ENCODE assay signal across 9 mouse cellular contexts in the genomic region with DNA sequence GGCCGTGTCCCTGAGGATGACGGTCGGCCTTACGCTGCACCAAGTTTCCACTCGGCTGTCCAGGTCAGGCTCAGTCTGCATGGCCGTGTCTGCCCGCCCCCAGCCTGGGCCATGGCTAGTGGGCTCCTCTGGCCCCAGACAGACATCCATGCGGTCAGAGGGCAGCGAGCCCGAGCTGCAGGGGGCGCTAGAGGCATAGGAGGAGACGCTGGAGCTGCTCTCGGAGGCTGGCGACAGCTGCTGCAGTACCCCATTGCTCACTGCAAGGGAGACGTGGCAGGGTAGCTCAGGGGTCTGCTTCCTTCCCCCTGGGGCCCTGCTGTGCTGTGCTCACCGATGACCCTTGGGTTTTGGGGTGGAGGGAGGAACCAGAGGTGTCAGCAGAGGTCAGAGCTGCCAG. TPM values are rescaled to one million over a fixed set of nuclear protein-coding genes. Genes with fewer than 3 reads are reported as not detected.
DNase-seq lines count a peak whose midpoint lies in the region; ATAC-seq and TF ChIP-seq lines count a peak whose summit lies in the region.
"Had no signal": no experiment of that assay in that cellular context is flagged by ENCODE, and none has a peak within 500 bp of the region (broad histone marks: within the 10 kb centered on the region; RNA-seq: fewer than 3 reads in every experiment).

No protein-coding gene starts in this region.

- H3K27me3 ChIP-seq in G1E (ENCODE audit: insufficient read depth, low read length) = peaks cover 51% of the 10 kb centered on the region
- H3K27me3 ChIP-seq in kidney, embryonic 14.5 days (ENCODE audit: control insufficient read depth, insufficient read depth, low read length) = peaks cover 14% of the 10 kb centered on the region
- peaks cover 58% of the 10 kb centered on the region for H3K27me3 ChIP-seq in megakaryocyte, embryonic 14.5 days (replicated peaks)

- peaks cover 21% of the 10 kb centered on the region for H3K4me1 ChIP-seq in G1E (ENCODE audit: insufficient read depth, low read depth, low read length)
- H3K4me1 ChIP-seq in kidney, embryonic 14.5 days (ENCODE audit: control insufficient read depth, insufficient read depth, low read length) = no peaks in the 10 kb centered on the region
- H3K4me1 ChIP-seq in megakaryocyte, embryonic 14.5 days = peaks cover 28% of the 10 kb centered on the region

- ATAC-seq in G1E (ENCODE audit: extremely low read depth, insufficient number of reproducible peaks, low FRiP score, poor library complexity, severe bottlenecking) = no peak
- ATAC-seq in kidney, embryonic 14.5 days (ENCODE audit: low FRiP score, low TSS enrichment) = peak; percentile 29; the same call in 1 of the 2 replicates
- ATAC-seq in inflammation-experienced regulatory T-cells, adult 6 months = no peak

- DNase-seq in layer of hippocampus, adult 2 months (ENCODE audit: low spot score in 2 of 2) = no peak
- DNase-seq in layer of hippocampus, adult 9-11 months = no peak
- DNase-seq in G1E (ENCODE audit: low spot score) = no peak
- peak; percentile 76 for DNase-seq in cerebellum, postnatal 10 days
- DNase-seq in right cerebral cortex, adult 2 months (ENCODE audit: low spot score in 2 of 2) = no peak

- TF ChIP-seq CTCF in layer of hippocampus, adult 2 months (conservative IDR thresholded peaks at IDR 0.05) = peak; percentile 72
- peak; percentile 35 for TF ChIP-seq CTCF in G1E (IDR thresholded peaks at IDR 0.05; ENCODE audit: low read depth, low read length)

- no peak overlapping the region for H3K4me2 ChIP-seq in kidney, embryonic 14.5 days (replicated peaks; ENCODE audit: low read depth, low read length)
- H3K4me2 ChIP-seq: embryonic facial prominence, embryonic 15.5 days had no signal

- no peak overlapping the region for H3K4me3 ChIP-seq in layer of hippocampus, adult 2 months
- no peak overlapping the region for H3K4me3 ChIP-seq in G1E (ENCODE audit: low read depth, low read length)
- H3K4me3 ChIP-seq in kidney, embryonic 14.5 days (ENCODE audit: low read length) = no peak overlapping the region
- peak overlapping the region; percentile 74 for H3K4me3 ChIP-seq in megakaryocyte, embryonic 14.5 days (replicated peaks)
- H3K4me3 ChIP-seq: embryonic facial prominence, embryonic 15.5 days had no signal

- no peak overlapping the region for H3K9ac ChIP-seq in kidney, embryonic 14.5 days (ENCODE audit: low read depth, low read length)
- H3K9ac ChIP-seq: embryonic facial prominence, embryonic 15.5 days had no signal

- H3K36me3 ChIP-seq in G1E (replicated peaks) = no peaks in the 10 kb centered on the region
- H3K36me3 ChIP-seq in kidney, embryonic 14.5 days (ENCODE audit: control insufficient read depth, insufficient read depth, low read length) = no peaks in the 10 kb centered on the region
- no peaks in the 10 kb centered on the region for H3K36me3 ChIP-seq in megakaryocyte, embryonic 14.5 days (replicated peaks; ENCODE audit: low read length)
- H3K36me3 ChIP-seq: embryonic facial prominence, embryonic 15.5 days had no signal

- H3K27ac ChIP-seq in layer of hippocampus, adult 2 months = no peak overlapping the region
- H3K27ac ChIP-seq in kidney, embryonic 14.5 days (ENCODE audit: low read depth, low read length) = no peak overlapping the region
- H3K27ac ChIP-seq: embryonic facial prominence, embryonic 15.5 days had no signal

- 24% methylated on average over 16 of the region's 16 CpGs for WGBS in kidney, embryonic 14.5 days

- H3K9me3 ChIP-seq in G1E (replicated peaks) = no peaks in the 10 kb centered on the region
- no peaks in the 10 kb centered on the region for H3K9me3 ChIP-seq in kidney, embryonic 14.5 days (ENCODE audit: control insufficient read depth, low read length)
- H3K9me3 ChIP-seq in megakaryocyte, embryonic 14.5 days = no peaks in the 10 kb centered on the region
- H3K9me3 ChIP-seq: embryonic facial prominence, embryonic 15.5 days had no signal

RNA-seq across cellular contexts. Expression of a gene that starts 8.7 kb away (rescaled TPM):
- 1 to 10 TPM; 2.1 to 3.3 TPM for total RNA-seq in layer of hippocampus, adult 2 months (2021)
- not detected in 2 replicates for total RNA-seq in G1E (2014; fragmentation: Nextera tagmentation)
- 0.05 TPM in 1 of 2 replicates, not detected in the other for total RNA-seq in G1E (2017)
- 0.02 and 0.04 TPM in 2 replicates for polyA plus RNA-seq in G1E (2012)
- polyA plus RNA-seq in kidney, embryonic 14.5 days (2014; fragmentation: Nextera tagmentation; extraction: Ambion mirVana) = 1.3 and 1.4 TPM in 2 replicates
- polyA plus RNA-seq in megakaryocyte, embryonic 14.5 days (2012; ENCODE audit: insufficient read depth, low replicate concordance) = 0.02 TPM in 1 of 2 replicates, not detected in the other
- polyA plus RNA-seq in inflammation-experienced regulatory T-cells, adult 6 months (2017; shearing (Covaris generic)) = not detected

RNA-seq across cellular contexts. Expression of a gene that starts 10.4 kb away (rescaled TPM):
- total RNA-seq in layer of hippocampus, adult 2 months (2021) = 10 to 100 TPM; 87.3 to 99.8 TPM
- total RNA-seq in G1E (2014; fragmentation: Nextera tagmentation) (26.1 and 34.6 TPM in 2 replicates), G1E (2017) (7.4 TPM in 2 replicates)
- polyA plus RNA-seq in G1E (2012) = 4.4 and 6.7 TPM in 2 replicates
- 11.0 and 18.3 TPM in 2 replicates for polyA plus RNA-seq in kidney, embryonic 14.5 days (2014; fragmentation: Nextera tagmentation; extraction: Ambion mirVana)
- polyA plus RNA-seq in megakaryocyte, embryonic 14.5 days (2012; ENCODE audit: insufficient read depth, low replicate concordance) = 4.4 TPM in 2 replicates
- 10 to 100 TPM; 61.5 to 97.7 (median 97.5) TPM for polyA plus RNA-seq in inflammation-experienced regulatory T-cells, adult 6 months (2017; shearing (Covaris generic))

RNA-seq across cellular contexts. Expression of a gene that starts 22.7 kb away (rescaled TPM):
- 10 to 100 TPM; 28.5 to 30.1 TPM for total RNA-seq in layer of hippocampus, adult 2 months (2021)
- total RNA-seq in G1E (2014; fragmentation: Nextera tagmentation) (25.6 and 32.7 TPM in 2 replicates), G1E (2017) (21.7 and 28.5 TPM in 2 replicates)
- 122 and 157 TPM in 2 replicates for polyA plus RNA-seq in G1E (2012)
- 59.1 and 68.2 TPM in 2 replicates for polyA plus RNA-seq in kidney, embryonic 14.5 days (2014; fragmentation: Nextera tagmentation; extraction: Ambion mirVana)
- 59.9 and 91.6 TPM in 2 replicates for polyA plus RNA-seq in megakaryocyte, embryonic 14.5 days (2012; ENCODE audit: insufficient read depth, low replicate concordance)
- 1 to 10 TPM in 1 of 3 experiments, under 1 TPM in 1, not detected in 1; 0.99 to 1.1 TPM for polyA plus RNA-seq in inflammation-experienced regulatory T-cells, adult 6 months (2017; shearing (Covaris generic))

RNA-seq across cellular contexts. Expression of a gene that starts 30.6 kb away (rescaled TPM):
- 10 to 100 TPM; 38.6 to 41.1 TPM for total RNA-seq in layer of hippocampus, adult 2 months (2021)
- 35.6 and 41.8 TPM in 2 replicates for total RNA-seq in G1E (2014; fragmentation: Nextera tagmentation)
- total RNA-seq in G1E (2017) = 39.7 and 42.2 TPM in 2 replicates
- polyA plus RNA-seq in G1E (2012) = 91.6 and 94.7 TPM in 2 replicates
- 69.9 and 83.2 TPM in 2 replicates for polyA plus RNA-seq in kidney, embryonic 14.5 days (2014; fragmentation: Nextera tagmentation; extraction: Ambion mirVana)
- 76.4 and 192 TPM in 2 replicates for polyA plus RNA-seq in megakaryocyte, embryonic 14.5 days (2012; ENCODE audit: insufficient read depth, low replicate concordance)
- 10 to 100 TPM; 51.6 to 65.3 (median 55.9) TPM for polyA plus RNA-seq in inflammation-experienced regulatory T-cells, adult 6 months (2017; shearing (Covaris generic))

RNA-seq across cellular contexts. Expression of a gene that starts 31.4 kb away (rescaled TPM):
- 10 to 100 TPM; 14.7 to 15.3 TPM for total RNA-seq in layer of hippocampus, adult 2 months (2021)
- 19.3 and 22.4 TPM in 2 replicates for total RNA-seq in G1E (2014; fragmentation: Nextera tagmentation)
- 20.4 and 22.0 TPM in 2 replicates for total RNA-seq in G1E (2017)
- 14.1 and 14.7 TPM in 2 replicates for polyA plus RNA-seq in G1E (2012)
- 19.6 and 19.9 TPM in 2 replicates for polyA plus RNA-seq in kidney, embryonic 14.5 days (2014; fragmentation: Nextera tagmentation; extraction: Ambion mirVana)
- polyA plus RNA-seq in megakaryocyte, embryonic 14.5 days (2012; ENCODE audit: insufficient read depth, low replicate concordance) = 2.0 and 7.3 TPM in 2 replicates
- 10 to 100 TPM in 1 of 3 experiments, 1 to 10 TPM in 2; 4.7 to 10.7 (median 9.8) TPM for polyA plus RNA-seq in inflammation-experienced regulatory T-cells, adult 6 months (2017; shearing (Covaris generic))

Comparison
In these comparisons a context has a peak if more than half of its experiments do, and no peak if none do; other contexts are left out.
1. DNase-seq: peak in cerebellum, postnatal 10 days (2 of 2); none in layer of hippocampus, adult 2 months (0 of 2), layer of hippocampus, adult 9-11 months (single experiment), G1E (single experiment) and right cerebral cortex, adult 2 months (0 of 2).
2. RNA of a gene that starts 22.7 kb away (polyA plus RNA-seq): 122 to 157 TPM in G1E, 59.1 to 68.2 TPM in kidney, embryonic 14.5 days and 59.9 to 91.6 TPM in megakaryocyte, embryonic 14.5 days; 0.99 to 1.1 TPM in inflammation-experienced regulatory T-cells, adult 6 months; every median in the first group is over 10 times any median in the second.